Mouse (Mus musculus): ENCODE data around the gene Pcyt1b.

DNA sequence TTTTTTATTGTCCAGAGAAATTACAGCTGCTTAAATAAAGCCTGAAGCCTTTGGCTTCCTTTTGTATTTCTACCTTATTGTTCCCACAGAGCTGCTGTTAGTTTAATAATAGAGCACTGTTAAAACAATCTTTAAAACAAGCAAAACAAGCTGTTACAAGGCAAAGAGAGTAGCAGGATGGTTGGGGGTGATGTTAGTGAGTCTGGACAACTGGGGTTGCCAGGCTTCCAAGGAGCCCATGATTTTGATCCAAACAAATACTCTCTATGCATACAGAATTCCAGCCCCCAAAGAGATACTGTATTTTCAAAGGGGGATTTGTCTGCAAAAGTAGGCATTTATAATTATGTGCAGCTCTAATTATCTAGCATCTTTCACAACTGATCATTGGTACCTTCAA lies 77.7 kb downstream of the Pcyt1b start:
- no peak for TF ChIP-seq CHD2 (IDR thresholded peaks at IDR 0.05; ENCODE audit: low read depth, low read length)
- no peak for TF ChIP-seq MAFK (IDR thresholded peaks at IDR 0.05; ENCODE audit: insufficient read depth, low read depth, low read length)

Data from ES-E14 (cell line).